In the genomic region with DNA sequence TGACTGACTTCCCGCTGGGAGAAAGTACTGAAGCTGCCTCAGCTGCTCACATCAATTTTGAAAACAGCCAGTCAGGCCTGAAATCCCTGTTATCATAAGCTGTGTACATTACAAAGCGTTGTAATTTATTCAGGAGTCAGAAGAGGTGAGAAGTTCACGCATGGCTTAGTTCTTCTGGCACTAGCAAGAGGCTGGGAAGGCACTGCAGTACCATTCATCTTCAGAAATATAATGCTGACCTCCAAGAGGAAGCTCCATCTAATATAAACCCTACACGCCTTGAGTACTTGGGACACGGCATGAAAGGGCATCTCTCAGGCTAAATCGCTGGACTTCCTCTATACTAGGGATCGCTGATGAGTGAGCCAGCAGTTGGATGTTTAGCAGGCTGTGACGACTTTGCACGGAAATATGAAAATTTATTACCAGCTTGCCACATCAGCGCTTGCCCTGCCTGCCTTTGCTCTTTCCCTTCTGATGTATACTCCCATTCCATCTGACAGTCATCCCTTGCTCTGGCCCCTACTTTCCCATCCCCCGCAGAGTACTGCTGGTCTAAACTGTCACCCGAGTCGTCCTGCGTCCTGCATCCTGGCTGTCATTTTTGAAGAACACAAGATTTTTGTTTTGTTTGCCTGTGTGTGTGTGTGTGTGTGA, we compare ENCODE assay signal across 8 mouse cellular contexts.
DNase-seq lines count a peak whose midpoint lies in the region; ATAC-seq and TF ChIP-seq lines count a peak whose summit lies in the region.

No protein-coding gene starts in this region.

- peak overlapping the region; percentile 86 for H3K4me2 ChIP-seq in heart, embryonic 13.5 days
- peak overlapping the region; percentile 76 for H3K4me2 ChIP-seq in neural tube, embryonic 12.5 days (replicated peaks)

- TF ChIP-seq POLR2A in heart, adult 2 months (IDR thresholded peaks at IDR 0.05; ENCODE audit: insufficient read depth, low read depth, low read length): no peak

- no peaks in the 10 kb centered on the region for H3K36me3 ChIP-seq in heart, embryonic 13.5 days
- no peaks in the 10 kb centered on the region for H3K36me3 ChIP-seq in heart, adult 2 months (ENCODE audit: control insufficient read depth, insufficient read depth, low read length)
- no peaks in the 10 kb centered on the region for H3K36me3 ChIP-seq in E14TG2a.4 (ENCODE audit: insufficient read depth, low read length)
- H3K36me3 ChIP-seq in forebrain, embryonic 10.5 days (replicated peaks): no peaks in the 10 kb centered on the region
- H3K36me3 ChIP-seq in neural tube, embryonic 12.5 days: no peaks in the 10 kb centered on the region

- ATAC-seq in heart, embryonic 13.5 days (ENCODE audit: extremely low read depth, insufficient number of reproducible peaks, low FRiP score, low TSS enrichment): no peak
- peak; percentile 86 for ATAC-seq in neural tube, embryonic 12.5 days (ENCODE audit: low FRiP score, low read depth)

- no peak for TF ChIP-seq CTCF in heart, adult 2 months (IDR thresholded peaks at IDR 0.05)
- no peak for TF ChIP-seq CTCF in E14TG2a.4 (conservative IDR thresholded peaks at IDR 0.05; ENCODE audit: low read length)

- peaks cover 17% of the 10 kb centered on the region; the same call in 1 of the 2 replicates for H3K27me3 ChIP-seq in heart, embryonic 13.5 days (replicated peaks)
- H3K27me3 ChIP-seq in heart, adult 2 months (ENCODE audit: control insufficient read depth, insufficient read depth, low read length): no peaks in the 10 kb centered on the region
- peaks cover 26% of the 10 kb centered on the region for H3K27me3 ChIP-seq in E14TG2a.4 (ENCODE audit: insufficient read depth, low read length)
- H3K27me3 ChIP-seq in forebrain, embryonic 10.5 days (ENCODE audit: poor library complexity, severe bottlenecking): peaks cover 14% of the 10 kb centered on the region
- H3K27me3 ChIP-seq in neural tube, embryonic 12.5 days (replicated peaks): no peaks in the 10 kb centered on the region

- TF ChIP-seq EP300 in heart, adult 2 months (IDR thresholded peaks at IDR 0.05; ENCODE audit: insufficient read depth, low read depth, low read length): no peak

- H3K4me3 ChIP-seq in heart, embryonic 13.5 days: peak overlapping the region; percentile 55
- no peak overlapping the region for H3K4me3 ChIP-seq in heart, adult 2 months
- H3K4me3 ChIP-seq in E14TG2a.4 (replicated peaks; ENCODE audit: low read length): 0 out of 2 replicates have a peak overlapping the region, but pooled peaks have one; percentile 51
- H3K4me3 ChIP-seq in forebrain, embryonic 10.5 days: peak overlapping the region; percentile 54
- H3K4me3 ChIP-seq in neural tube, embryonic 12.5 days: peak overlapping the region; percentile 43

- H3K9ac ChIP-seq in heart, embryonic 13.5 days: peak overlapping the region; percentile 67
- no peak overlapping the region for H3K9ac ChIP-seq in heart, adult 2 months (ENCODE audit: low read depth, low read length)
- H3K9ac ChIP-seq in neural tube, embryonic 12.5 days: peak overlapping the region; percentile 47

- DNase-seq in heart, adult 2 months: no peak
- DNase-seq in forebrain, embryonic 10.5 days (ENCODE audit: extremely low spot score, low spot score): peak; percentile 26
- peak; percentile 10 to 18 for DNase-seq in left cerebral cortex, adult 8-10 months (ENCODE audit: low spot score in 2 of 2)
- no peak for DNase-seq in adrenal gland, adult 18-20 months (ENCODE audit: low spot score in 2 of 2)
- DNase-seq in adrenal gland, adult 8-10 months: no peak

- intact Hi-C loops in heart, adult 2 months (cut with DNase I): no loop called here

- H3K9me3 ChIP-seq in heart, embryonic 13.5 days: no peaks in the 10 kb centered on the region
- no peaks in the 10 kb centered on the region for H3K9me3 ChIP-seq in E14TG2a.4 (ENCODE audit: low read length)
- H3K9me3 ChIP-seq in forebrain, embryonic 10.5 days: no peaks in the 10 kb centered on the region
- no peaks in the 10 kb centered on the region for H3K9me3 ChIP-seq in neural tube, embryonic 12.5 days

- WGBS in heart, embryonic 13.5 days: 11% methylated on average over 14 of the region's 14 CpGs
- WGBS in heart, adult 2 months: 9% methylated on average over 14 of the region's 14 CpGs
- 7% methylated on average over 14 of the region's 14 CpGs for WGBS in forebrain, embryonic 10.5 days
- WGBS in neural tube, embryonic 12.5 days: 2% methylated on average over 14 of the region's 14 CpGs

- H3K79me2 ChIP-seq in heart, adult 2 months (replicated peaks; ENCODE audit: control insufficient read depth, insufficient read depth, low read length): no peaks in the 10 kb centered on the region

- peaks cover 8% of the 10 kb centered on the region; the same call in 1 of the 2 replicates for H3K4me1 ChIP-seq in heart, embryonic 13.5 days
- no peaks in the 10 kb centered on the region for H3K4me1 ChIP-seq in heart, adult 2 months (ENCODE audit: control insufficient read depth, insufficient read depth, low read length)
- H3K4me1 ChIP-seq in E14TG2a.4 (replicated peaks; ENCODE audit: low read depth, low read length): peaks cover 11% of the 10 kb centered on the region
- H3K4me1 ChIP-seq in forebrain, embryonic 10.5 days: peaks cover 16% of the 10 kb centered on the region
- peaks cover 3% of the 10 kb centered on the region; the same call in 1 of the 2 replicates for H3K4me1 ChIP-seq in neural tube, embryonic 12.5 days

- H3K27ac ChIP-seq in heart, embryonic 13.5 days (replicated peaks): no peak overlapping the region
- no peak overlapping the region for H3K27ac ChIP-seq in heart, adult 2 months
- no peak overlapping the region for H3K27ac ChIP-seq in forebrain, embryonic 10.5 days
- 0 out of 2 replicates have a peak overlapping the region, but pooled peaks have one; percentile 37 for H3K27ac ChIP-seq in neural tube, embryonic 12.5 days

Comparison
In these comparisons a context has a peak if more than half of its experiments do, and no peak if none do; other contexts are left out.
1. DNase-seq: peak in forebrain, embryonic 10.5 days (single experiment) and left cerebral cortex, adult 8-10 months (2 of 2); none in heart, adult 2 months (0 of 2), adrenal gland, adult 18-20 months (0 of 2) and adrenal gland, adult 8-10 months (single experiment).